Mouse (Mus musculus) frontal cortex, postnatal 36 days (tissue): ENCODE results near the gene Kmt5a.
A peak's percentile ranks its signal among the peaks of the same experiment; 100 is the strongest.
"Not testable (repeated sequence)": the region's sequence is repeated elsewhere in the genome, so short reads cannot be mapped to it uniquely, and the experiment has no call there.

Experiments
- DNase-seq, 2 experiments: peaks; one replicate each; pipeline ENCODE4 v3.0.0; 2022; ENCODE audit warnings: low spot score in 2 of 2

Gene Kmt5a

DNA sequence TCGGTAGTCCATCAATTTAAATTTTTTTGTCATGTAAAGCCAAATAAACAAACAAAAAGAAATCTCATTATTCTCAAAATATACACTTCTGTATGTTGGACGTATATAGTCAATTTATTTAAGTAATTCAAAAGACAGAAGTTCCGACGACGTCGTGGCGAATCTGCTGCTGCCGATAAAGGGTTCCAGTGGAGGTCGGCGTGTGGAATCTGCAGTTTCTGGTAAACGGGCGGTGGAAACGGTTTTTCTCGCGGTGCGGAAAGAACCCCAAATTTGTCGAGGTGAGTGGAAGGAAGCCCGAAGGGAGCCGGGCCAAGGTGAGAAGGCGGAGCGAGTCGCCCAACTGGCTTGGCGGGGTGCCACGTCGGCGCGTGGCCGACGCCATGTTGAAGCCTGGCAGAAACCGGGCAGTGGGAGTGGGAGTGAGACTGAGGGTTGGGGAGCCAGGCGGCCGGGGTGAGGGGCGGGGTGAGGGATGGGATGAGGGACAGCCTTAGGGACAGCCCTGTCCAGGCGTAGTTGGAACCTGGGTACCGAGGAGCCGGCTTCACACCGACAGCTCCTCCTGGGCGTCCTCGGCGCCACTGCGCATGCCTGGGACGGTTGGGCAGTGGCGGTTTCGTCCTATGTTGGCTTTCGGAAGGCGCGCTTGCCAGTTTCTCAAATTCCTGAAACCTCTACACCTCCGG lies 43.4 kb downstream of the Kmt5a start, which contains the start of gene Snrnp35:
Gene Snrnp35, plus strand, starts transcription at position 169 of the 689 bp plus-strand sequence.
- peak; percentile 89 to 90 for DNase-seq

DNA sequence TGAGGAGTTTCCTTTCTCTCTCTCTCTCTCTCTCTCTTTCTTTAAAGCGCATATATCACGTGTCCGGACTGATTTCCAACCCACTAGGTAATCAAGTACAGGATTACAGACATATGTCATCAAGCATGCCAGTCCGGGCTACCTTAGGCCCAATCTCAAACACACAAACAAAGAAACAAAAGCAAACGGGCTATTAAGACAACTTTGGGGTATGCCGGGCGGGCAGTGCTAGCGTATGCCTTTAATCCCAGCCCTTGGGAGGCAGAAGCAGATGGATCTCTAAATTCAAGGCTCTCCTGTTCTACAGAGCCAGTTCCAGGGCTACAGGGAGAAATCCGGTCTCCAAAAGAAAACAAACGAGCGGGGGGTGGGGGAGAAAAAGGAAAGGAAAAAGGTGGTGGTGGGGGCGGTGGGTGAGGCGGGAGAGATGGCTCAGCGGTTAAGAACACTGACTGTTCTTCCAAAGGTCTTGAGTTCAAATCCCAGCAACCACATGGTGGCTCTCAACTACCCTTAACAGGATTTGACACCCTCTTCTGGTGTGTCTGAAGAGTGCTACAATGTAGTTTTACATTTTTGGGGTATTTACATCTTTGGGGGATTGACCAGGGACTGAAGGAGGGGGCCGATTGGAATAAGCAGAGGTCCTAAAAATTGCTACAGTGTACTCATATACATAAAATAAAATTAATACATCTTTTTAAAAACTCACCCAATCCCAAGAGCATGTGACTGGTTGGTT lies 44.1 kb downstream of the Kmt5a start:
- DNase-seq, result no peak

GRCm38 (mm10) chr5:124485654-124486053 lies 45.9 kb downstream of the Kmt5a start:
- no peak for DNase-seq

- no peak for DNase-seq
Observed at GRCm38 (mm10) chr5:124488885-124489284, 49.2 kb downstream of the Kmt5a start.

DNA sequence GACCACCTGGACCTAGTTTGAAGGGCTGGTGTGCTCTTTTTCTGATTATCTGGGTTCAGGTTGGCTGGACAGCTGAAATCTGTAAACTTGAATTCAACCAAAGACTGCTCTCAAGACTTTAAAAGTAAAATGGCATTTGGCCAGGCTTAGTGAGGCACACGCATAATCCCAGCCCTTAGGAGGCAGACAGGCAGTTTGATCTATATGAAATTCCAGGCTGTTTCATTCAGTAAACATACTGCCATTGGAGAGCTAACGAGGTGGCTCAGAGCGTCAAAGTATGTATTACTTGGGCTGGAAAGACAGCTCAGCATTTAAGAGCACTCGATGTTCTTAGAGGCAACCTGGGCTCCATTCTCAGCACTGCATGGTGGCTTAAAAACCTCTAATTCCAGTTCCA lies 52.0 kb downstream of the Kmt5a start:
- no peak for DNase-seq

DNA sequence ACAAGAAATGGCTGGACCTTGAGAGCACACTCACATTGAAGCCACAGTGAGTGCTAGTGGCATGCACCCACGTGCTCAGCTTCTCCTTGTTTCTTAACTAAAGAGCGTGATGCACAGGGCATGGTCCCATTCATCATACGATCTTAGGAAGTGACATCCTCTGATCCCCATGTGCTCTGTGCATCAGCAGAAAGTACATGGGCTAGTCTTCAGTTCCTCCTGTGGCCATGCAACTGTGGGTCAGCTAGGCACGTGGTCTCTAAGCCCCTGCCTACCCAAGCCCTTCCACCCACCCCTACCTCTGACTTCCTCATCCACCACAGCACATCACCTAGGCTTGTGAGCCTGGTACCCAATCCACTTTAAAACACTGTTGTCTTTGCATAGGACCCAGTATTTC lies 52.9 kb downstream of the Kmt5a start:
- no peak for DNase-seq

DNA sequence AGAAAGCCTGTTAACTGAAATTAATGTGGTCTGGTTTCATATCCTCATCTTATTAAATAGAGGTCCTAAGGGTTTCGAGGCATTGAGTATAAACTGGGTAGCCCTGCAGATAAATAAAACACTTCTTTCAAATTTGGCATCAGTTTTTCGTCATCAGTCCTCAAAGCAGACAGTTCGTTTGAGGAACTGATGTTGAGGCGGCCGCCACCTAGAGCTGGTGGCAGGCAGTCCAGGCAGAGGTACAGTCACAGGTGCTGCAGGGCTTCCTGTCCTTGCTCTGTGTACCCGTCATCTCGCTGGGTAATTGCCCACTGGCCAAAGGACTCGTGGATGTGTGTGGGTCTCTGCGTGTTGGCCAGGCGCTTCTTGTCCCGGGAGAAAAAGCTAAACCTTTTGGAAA lies 53.7 kb downstream of the Kmt5a start:
- DNase-seq, result no peak

- no peak for DNase-seq
Observed at GRCm38 (mm10) chr5:124495547-124495946, 55.8 kb downstream of the Kmt5a start.

DNA sequence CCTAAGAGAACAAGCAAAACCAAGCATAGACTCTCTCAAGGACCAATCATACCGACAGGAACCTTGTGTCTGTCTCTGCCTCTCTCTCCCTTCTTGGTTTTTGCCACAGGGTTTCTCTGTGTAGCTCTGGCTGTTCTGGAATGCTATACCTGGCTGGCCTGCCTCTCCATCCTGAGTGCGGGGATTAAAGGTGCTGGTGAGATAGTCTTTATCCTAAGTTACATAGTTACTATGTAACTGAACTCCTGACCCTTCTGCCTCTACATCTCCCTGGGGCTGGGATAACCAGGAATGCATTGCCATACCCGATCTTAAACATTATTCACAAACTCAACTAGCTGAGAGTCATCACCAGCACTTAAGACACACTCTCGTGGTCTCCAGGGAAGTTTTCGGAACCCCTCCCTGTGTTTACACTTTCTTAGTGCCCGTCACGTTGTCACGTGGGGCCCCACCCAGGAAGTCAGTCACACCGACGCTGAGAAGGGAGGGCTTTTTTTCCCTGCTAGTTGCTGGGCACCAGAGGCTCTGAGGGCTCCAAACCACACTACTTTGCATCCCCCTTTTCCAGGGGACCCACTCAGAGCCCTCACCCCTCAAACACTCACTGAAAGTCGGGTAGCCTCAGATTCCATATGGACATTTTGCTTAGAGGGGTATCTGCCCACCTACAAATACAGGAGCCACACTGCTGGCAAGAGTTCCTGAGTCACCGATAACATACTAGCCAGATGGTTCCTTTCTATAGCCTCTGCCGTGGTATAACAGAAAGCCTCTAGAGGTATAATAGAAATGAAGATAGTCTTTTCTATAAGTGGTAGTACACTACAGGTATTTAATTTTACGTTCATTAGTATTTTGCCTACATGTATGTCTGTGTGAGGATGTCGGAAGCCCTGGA lies 57.1 kb downstream of the Kmt5a start:
- no peak for DNase-seq

- DNase-seq, result no peak
Observed at GRCm38 (mm10) chr5:124498221-124498876, 58.6 kb downstream of the Kmt5a start.

DNA sequence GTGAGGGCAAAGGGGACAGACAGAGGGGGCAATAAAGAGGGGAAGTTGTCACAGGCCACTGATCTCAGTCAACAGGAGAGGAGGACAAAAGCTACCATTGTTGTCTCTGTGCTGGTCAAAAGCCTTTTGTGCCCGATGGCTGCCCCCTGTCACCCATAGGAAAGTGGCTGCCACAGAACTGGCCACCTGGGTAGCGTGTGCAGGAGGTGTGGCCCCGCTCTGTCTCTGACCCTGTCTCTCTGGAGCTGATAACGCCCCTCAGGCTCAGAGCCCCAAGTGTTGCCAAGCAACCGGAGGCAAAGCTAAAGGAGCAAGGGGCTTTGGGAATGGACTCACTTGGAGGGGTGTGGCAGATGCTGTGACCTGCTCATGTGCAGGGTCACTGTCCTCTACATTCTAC lies 59.3 kb downstream of the Kmt5a start:
- no peak for DNase-seq

DNA sequence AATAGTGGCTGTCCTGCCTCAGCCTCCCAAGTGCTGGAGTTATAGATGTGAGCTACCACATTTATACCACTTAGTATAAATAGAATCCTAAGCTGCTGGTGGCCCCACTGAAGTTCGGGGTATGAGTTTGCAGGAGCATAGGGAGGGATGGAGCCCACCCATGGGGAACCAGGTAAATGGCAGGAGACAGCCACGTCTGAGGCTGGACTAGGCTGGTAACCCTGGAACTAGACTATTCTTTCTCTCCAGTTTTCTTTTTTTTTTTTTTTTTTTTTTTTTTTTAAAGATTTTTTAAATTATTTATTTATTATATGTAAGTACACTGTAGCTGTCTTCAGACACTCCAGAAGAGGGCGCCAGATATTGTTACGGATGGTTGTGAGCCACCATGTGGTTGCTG lies 60.3 kb downstream of the Kmt5a start:
- not testable (repeated sequence) for DNase-seq

- peak; percentile 67 to 72 for DNase-seq
Observed at GRCm38 (mm10) chr5:124500573-124500972, 60.8 kb downstream of the Kmt5a start.

GRCm38 (mm10) chr5:124501541-124501940 lies 61.8 kb downstream of the Kmt5a start:
- DNase-seq, result no peak

DNA sequence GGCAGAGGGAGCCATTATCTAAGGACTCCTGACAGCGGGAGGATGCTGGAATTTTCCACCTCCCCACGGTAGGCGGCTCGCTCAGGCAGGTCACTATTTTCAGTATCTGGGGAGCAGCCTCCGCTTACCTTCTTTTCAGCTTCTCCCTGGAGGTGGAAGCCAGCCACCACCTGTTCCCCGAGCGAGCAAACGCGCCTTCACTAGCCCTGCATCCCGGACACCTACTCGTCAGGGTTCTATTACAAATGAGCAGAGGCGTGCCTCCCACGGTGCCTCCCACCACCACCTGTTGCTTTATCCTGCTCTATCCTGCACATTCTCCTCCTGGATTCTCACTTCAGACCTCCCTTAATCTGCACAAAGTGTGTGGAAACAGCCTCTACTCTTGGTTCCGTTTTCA lies 64.0 kb downstream of the Kmt5a start:
- peak; percentile 88 to 91 for DNase-seq

GRCm38 (mm10) chr5:124505235-124505634 lies 65.5 kb downstream of the Kmt5a start:
- no peak for DNase-seq

- no peak for DNase-seq
Observed at GRCm38 (mm10) chr5:124506731-124507359, 67.1 kb downstream of the Kmt5a start.

DNA sequence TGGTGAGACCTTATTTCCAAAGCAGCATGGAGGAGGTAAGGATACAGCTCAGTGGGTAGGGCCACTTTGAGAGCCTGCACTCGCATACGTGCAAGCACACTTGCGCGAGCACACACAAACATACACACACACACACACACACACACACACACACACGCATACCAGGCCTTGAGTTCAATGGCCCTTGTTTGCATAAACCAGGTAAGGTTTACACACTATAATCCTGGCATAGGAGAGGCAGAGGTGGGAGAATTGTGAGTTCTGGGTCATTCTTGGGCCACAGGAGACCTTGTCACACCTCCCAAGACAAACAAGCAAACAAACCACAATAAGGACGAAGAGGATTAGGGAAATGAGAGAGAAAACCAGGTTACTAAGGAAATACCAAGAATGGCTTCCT lies 69.5 kb downstream of the Kmt5a start:
- DNase-seq, result no peak

DNA sequence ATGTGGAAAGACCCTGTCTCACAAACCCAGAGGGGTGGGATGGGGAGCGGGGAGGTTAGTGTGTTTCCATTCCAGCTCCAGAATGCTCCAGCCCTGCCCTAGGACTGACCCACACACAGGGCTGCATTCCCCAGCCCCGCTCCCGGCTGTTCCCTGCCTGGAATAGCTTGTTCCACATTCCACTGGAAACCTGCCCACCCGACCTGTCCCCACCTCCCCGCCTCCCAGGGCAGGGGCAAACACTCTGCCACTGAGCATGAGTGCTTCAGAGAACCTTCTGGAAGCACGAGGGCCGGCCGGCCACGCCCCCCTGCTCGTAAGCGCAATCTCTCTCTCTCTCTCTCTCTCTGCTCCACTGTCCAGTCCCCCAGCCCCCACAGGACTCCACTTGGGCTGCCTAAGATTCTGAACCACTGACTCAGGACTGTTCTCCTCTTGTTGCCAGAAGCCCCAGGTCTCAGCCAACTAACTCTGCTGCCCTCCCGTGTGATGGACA lies 70.1 kb downstream of the Kmt5a start:
- DNase-seq, result no peak

GRCm38 (mm10) chr5:124510536-124511050 lies 70.9 kb downstream of the Kmt5a start:
- DNase-seq, result no peak
